Mouse (Mus musculus) adrenal gland, adult 8-10 months (tissue): ENCODE results near the gene Olfr767. TPM values are rescaled to one million over a fixed set of nuclear protein-coding genes. Genes with fewer than 3 reads are reported as not detected.
A peak's percentile ranks its signal among the peaks of the same experiment; 100 is the strongest.
"Not testable (repeated sequence)": the region's sequence is repeated elsewhere in the genome, so short reads cannot be mapped to it uniquely, and the experiment has no call there.

Experiments
- DNase-seq: peaks from one replicate; pipeline ENCODE4 v3.0.0; 2022
- total RNA-seq, 4 experiments: library from RNA; stranded (reverse); gene quantifications; 2 replicates each; pipeline ENCODE4 v1.2.4; 2022

Olfr767 gene
- not detected for total RNA-seq

DNA sequence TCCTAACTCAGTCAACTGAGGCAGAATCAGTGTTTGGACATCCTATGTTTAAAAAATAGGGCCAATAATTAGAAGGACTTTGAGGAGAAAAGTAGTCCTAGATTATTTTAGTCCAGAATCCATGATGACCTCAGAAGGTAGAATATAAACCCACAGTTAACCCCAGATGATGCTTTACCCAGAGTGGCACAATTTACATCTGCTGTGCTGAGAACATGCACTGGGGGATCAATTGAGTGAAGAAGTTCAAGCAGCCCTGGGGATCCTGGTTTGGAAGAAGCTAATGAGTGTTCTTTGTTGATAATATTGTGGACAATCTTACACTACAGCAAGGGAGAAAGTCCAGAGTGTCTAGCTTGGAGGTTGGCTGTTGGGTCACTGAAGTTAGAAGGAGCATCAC is at the start of gene Olfr767:
Gene Olfr767 (minus strand): TSS at position 101 of the 400 bp plus-strand sequence.
- not testable (repeated sequence) for DNase-seq

DNA sequence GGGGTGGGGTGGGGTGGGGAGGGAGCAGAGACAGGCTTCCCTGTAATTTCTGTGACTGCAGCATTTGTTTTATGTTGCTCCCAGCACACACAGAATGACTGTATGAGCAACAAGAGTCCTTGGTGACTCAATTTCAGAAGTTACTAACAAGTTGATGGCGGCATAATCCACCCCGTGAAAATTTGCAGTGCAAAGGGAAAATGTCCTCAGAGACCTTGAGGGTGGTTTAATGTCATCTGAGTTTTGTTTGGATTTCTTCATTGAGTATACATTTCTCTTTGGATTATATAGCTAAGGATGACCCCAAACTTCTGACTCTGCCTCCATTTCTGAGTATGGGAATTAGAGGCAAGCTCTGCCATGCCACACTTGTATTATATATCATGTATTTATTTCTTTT is 35.1 kb upstream of the Olfr767 start, which contains the start of gene Olfr769:
Gene Olfr769 (minus strand): TSS at position 101 of the 400 bp plus-strand sequence.
- DNase-seq = peak; percentile 6

DNA sequence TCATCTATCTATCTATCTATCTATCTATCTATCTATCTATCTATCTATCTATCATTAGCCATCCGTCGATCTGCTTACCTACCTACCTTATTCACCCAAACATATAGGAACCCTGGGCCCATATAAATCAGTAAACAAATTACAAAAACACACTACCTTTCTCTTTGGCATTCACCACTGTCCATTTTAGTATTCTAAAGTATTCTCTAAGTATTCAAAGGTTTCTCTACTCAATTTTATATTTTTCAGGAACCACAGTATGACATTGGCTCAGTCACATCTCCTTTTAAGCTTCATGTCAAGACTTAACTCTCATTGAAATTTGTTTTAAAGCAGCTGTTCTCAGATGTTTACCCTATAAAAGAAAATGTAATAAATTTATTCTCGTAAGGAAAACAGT is 32.4 kb upstream of the Olfr767 start:
- no peak for DNase-seq

DNA sequence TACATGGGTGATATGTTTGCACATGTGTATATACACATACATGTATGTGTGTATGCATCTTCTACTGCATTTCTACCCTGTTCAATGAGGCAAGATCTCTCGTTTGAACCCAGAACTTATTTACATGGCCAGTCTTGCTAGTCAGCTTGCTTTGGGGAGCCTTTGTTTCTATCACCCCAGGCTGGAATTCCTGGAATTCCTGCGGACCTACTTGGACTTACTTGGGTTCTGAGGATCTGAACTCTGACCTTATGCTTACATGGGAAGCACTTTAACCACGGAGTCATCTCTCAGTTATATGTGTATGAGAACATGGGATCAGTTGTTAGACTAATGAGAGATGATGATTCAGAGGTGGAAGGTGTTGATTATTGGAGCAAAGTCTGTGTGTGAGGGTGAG is 18.5 kb upstream of the Olfr767 start:
- DNase-seq = no peak

DNA sequence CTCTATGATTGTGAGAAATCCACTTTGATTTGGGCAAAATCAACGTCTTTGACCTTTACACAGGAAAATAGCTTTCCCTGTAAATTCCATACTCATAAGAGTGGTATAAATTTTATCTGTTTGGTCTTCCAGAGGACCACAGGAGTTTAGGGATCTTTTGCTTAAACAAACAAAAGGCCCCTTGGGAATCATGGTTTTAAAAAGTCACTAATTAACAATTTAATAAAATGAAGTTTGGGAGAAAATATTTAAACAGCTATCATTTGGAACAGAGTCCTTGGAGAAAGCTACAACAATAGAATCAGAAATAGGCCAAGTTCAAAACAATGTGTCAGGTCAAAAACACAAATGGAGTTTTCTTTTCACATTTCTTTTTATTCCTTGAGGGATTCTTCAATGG is 16.6 kb upstream of the Olfr767 start, which contains the start of gene Olfr768:
Gene Olfr768 (minus strand): TSS at position 101 of the 400 bp plus-strand sequence.
- DNase-seq = no peak

DNA sequence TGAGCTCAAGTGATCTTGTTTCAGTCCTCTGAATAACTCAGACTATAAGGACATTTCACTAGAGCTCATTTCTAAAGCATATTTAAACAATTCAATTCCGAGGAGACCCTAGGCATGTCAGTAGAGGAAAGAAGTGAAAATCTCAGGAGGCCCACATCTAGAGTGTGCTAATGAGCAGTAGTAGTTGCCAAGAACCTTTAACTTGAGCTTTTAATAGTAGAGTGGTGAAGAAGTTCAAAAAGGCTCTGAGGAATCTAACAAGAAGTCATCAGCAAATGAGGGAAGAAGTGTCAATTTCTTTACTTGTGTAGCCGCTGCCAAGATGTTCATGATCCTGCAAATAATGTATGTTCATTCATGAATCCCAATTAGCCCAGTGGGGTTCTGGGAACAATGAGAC is 13.8 kb downstream of the Olfr767 start, which contains the start of gene Olfr766-ps1:
Gene Olfr766-ps1 (minus strand): TSS at position 101 of the 400 bp plus-strand sequence.
- no peak for DNase-seq

DNA sequence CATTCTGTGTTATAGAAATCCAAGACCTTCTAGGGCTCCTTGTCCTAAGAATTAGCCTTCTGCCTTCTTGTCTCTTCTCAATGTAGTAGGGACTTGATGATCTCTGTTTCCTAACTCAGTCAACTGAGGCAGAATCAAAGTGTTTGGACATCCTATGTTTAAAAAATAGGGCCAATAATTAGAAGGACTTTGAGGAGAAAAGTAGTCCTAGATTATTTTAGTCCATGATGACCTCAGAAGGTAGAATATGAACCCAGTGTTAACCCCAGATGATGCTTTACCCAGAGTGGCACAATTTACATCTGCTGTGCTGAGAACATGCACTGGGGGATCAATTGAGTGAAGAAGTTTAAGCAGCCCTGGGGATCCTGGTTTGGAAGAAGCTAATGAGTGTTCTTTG is 32.8 kb downstream of the Olfr767 start, which contains the start of gene Olfr765:
Gene Olfr765 (minus strand): TSS at position 101 of the 400 bp plus-strand sequence.
- not testable (repeated sequence) for DNase-seq

GRCm38 (mm10) chr10:129039796-129040195 is 42.9 kb downstream of the Olfr767 start, which contains the start of gene Olfr764-ps1:
TSS of gene Olfr764-ps1 (minus strand) at chr10:129039896.
- DNase-seq = no peak

DNA sequence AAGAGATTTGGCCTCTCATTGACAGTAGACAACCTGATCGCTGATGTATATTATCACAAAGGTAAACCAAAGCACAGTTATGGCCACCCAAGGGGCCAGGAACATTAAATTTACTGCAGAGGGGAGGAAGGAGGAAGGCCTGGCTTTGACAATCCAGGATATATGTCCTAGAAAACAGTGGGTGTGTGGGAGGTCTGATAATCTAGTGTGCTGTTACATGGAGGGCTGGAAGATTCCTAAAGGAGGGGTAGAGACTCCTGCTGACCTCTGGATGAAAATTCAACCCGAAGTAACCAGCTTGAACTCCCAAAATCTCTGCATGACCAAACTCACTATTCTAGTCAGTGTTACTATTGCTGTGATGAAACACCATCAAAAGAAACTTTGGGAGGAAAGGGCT is 54.4 kb downstream of the Olfr767 start:
- DNase-seq = no peak

- DNase-seq = no peak
Observed at GRCm38 (mm10) chr10:129026018-129026662, 56.6 kb downstream of the Olfr767 start.

Other genes with a start within 250 kb of the Olfr767 start
- 1 to 10 TPM; 2.0 to 2.9 (median 2.3) TPM for gene Gdf11, start 191.2 kb downstream of the Olfr767 start, total RNA-seq
- gene Cd63, start 181.9 kb downstream of the Olfr767 start, total RNA-seq = 100 to 1,000 TPM; 313 to 472 (median 396) TPM
- 10 to 100 TPM in 3 of 4 experiments, 1 to 10 TPM in 1; 9.5 to 23.2 (median 15.7) TPM for gene Rdh5, start 160.0 kb downstream of the Olfr767 start, total RNA-seq
- gene Bloc1s1, start 158.9 kb downstream of the Olfr767 start, total RNA-seq = 100 to 1,000 TPM; 137 to 192 (median 168) TPM
- 10 to 100 TPM in 2 of 4 experiments, 1 to 10 TPM in 2; 9.6 to 27.4 (median 11.8) TPM for gene Itga7, start 149.1 kb downstream of the Olfr767 start, total RNA-seq
- under 1 TPM in 2 of 4 experiments, not detected in 2; 0.32 to 0.46 TPM for gene Mettl7b, start 121.9 kb downstream of the Olfr767 start, total RNA-seq
- gene Olfr9, start 93.5 kb downstream of the Olfr767 start, total RNA-seq = not detected
- gene Olfr763, start 72.1 kb downstream of the Olfr767 start, total RNA-seq = not detected
- not detected for gene Olfr764-ps1, start 43.0 kb downstream of the Olfr767 start, total RNA-seq
- gene Olfr765, start 32.9 kb downstream of the Olfr767 start, total RNA-seq = not detected
- not detected for gene Olfr766-ps1, start 13.9 kb downstream of the Olfr767 start, total RNA-seq
- gene Olfr768, start 16.5 kb upstream of the Olfr767 start, total RNA-seq = not detected
- gene Olfr769, start 35.0 kb upstream of the Olfr767 start, total RNA-seq = not detected
- gene Olfr770, start 56.1 kb upstream of the Olfr767 start, total RNA-seq = not detected
- not detected for gene Olfr771, start 81.8 kb upstream of the Olfr767 start, total RNA-seq
- gene Olfr772, start 95.0 kb upstream of the Olfr767 start, total RNA-seq = not detected
- not detected for gene Olfr773, start 104.5 kb upstream of the Olfr767 start, total RNA-seq
- gene Olfr774, start 153.3 kb upstream of the Olfr767 start, total RNA-seq = not detected
- under 1 TPM in 1 of 4 experiments, not detected in 3; 0.08 TPM for gene Olfr775, start 165.5 kb upstream of the Olfr767 start, total RNA-seq
- gene Olfr776, start 176.2 kb upstream of the Olfr767 start, total RNA-seq = not detected
- gene Olfr777, start 188.6 kb upstream of the Olfr767 start, total RNA-seq = not detected
- gene Olfr780, start 235.2 kb upstream of the Olfr767 start, total RNA-seq = not detected
- gene Olfr781, start 245.9 kb upstream of the Olfr767 start, total RNA-seq = not detected